Mouse (Mus musculus) fibroblast of lung, adult 2 months (primary cell): ENCODE data around the gene Tph2.
"Not testable (repeated sequence)": the region's sequence is repeated elsewhere in the genome, so short reads cannot be mapped to it uniquely, and the experiment has no call there.

ENCODE experiments used
- DNase-seq: peaks from one replicate; pipeline ENCODE4 v3.0.0-alpha.2; 2011; ENCODE audit warnings: low read depth

Gene Tph2

DNA sequence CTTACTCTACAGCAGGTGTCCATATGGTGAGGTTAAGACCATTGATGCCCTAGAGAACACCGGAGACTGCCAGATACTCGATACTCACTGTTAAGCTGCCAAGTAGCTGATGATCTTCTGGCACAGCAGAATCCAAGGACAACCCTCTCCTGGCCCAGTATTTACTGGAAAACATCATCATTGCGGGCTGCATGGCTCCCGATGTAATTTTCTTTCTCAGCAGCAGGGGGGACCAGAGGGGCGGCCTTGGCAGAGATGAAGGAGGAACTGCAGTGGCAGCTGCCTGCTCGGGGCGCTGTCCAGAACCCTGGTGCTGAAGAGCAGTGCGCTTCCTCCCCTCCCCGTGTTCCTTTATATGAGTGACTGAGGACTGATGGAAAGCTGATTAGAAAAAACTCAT, at the start of gene Tph2:
Gene Tph2, minus strand, starts transcription at position 326 of the 400 bp plus-strand sequence.
- peak; percentile 21 for DNase-seq

DNA sequence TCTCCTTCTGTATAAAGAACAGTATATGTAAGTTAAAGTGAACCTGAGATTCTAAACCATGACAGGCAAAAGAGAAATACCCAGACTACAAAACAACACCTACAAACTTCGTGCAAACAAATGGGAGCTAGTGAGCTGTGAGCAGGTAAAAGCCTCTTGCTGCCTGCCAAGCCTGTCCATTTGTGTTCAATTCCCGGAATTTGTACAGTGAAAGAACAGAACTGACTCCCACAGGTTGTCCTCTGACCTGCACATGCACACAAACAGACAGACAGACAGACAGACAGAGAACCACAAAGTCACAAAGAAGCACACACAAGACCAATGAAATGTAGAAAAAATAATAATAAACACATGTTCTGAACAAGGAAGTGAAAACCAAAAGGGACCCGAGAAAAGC, 49.0 kb upstream of the Tph2 start:
- no peak for DNase-seq

DNA sequence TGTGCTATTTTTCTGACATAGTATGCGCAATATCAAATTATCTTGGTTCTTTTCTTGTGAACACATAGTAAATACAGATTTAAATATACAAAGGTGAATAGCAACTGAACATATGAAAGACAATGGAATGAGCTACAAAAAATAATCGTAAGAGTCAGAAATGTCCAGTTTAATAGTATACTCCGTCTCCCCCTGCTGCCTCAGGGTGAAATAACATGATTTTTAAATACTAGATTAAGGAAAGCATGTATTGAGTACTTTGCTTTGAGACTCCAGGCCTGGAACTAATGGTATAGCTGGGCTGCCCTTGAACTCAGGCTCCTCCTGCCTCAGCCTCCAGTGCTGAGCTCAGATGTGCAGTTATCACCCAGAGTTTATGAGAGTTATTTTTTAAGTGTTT, 47.7 kb upstream of the Tph2 start:
- no peak for DNase-seq

DNA sequence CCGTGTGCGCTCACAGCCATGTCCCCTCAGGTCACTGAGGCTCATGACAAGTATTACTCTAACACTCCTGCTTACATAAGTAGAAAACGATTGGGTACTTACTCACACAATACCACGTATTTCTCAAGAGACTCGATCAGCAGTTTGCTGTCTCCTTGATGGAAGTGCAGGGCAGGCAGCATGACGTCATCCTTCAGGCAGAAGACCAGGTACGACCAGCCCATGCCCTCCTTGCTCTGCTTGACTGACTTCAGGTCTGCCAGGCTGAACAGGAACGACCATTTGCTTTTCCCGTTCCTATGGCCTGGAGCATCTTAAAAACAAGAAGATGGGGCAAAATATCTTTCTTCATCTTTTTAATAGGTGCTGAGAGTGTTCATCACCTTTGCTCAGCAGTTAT, 44.2 kb upstream of the Tph2 start:
- DNase-seq = no peak

DNA sequence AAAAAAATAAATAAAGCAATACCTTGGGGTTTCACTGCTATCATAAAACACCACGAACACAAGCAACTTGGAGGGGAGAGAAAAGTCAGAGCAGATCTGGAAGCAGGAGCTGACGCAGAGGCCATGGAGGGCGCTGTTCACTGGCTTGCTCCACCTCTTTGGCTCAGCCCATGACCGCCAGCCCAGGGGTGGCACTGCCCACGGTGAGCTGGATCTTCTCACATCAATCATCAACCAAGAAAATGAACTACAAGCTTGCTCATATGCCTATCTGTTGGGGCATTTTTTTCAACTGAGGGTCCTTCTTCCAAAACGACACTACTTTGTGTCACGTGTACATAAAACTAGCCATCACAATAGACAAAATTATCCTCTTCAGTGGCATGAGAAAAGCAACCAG, 41.8 kb upstream of the Tph2 start:
- no peak for DNase-seq

DNA sequence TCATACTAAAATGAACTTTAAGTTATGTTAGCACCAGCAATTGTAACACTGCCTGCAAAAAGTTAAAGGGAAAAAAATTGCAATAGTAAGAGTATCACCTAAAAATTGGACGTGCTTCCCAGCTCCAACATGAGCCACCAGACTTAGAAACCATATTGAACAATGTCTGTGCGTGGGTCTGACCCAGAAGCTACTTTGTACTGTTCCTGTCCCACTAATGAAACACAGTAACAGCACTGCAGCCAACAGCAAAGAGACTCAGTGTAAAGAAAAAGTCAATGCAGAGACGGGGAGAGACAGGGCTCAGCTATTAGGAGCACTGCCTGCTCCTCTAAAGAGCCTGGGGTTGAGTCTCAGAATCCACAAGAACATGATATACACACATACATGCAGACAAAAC, 39.0 kb upstream of the Tph2 start:
- DNase-seq = no peak

DNA sequence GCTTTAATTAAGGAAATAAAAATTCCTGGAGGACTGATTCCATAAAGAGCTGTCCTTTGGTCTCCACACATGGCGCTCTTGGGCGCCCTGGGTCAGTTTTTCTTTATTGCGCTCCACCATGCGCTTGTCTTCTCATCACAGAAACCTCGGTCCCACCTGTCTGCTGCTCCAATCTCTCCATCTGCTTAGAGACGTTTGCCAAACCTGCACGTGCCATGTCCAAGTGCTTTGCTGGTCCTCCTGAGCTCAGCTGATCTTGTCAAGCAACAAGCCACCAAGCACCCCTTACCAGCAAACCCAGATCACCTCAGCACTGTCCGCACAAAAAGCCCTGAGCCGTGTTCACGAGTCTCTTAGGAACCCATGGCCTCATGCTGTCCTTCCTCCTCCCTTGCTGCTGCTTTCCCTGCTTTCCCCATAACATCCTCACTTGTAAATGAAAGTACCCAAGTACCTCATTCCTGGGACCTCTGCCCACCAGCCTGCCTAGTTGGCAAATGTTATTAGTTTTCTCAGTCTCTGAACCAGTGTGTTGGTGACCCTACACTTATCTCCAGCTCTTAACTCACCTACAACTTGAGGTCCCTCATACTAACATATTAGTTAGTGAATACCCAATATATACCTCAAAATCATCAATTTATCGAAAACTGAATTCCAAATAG, 28.2 kb upstream of the Tph2 start:
- no peak for DNase-seq

DNA sequence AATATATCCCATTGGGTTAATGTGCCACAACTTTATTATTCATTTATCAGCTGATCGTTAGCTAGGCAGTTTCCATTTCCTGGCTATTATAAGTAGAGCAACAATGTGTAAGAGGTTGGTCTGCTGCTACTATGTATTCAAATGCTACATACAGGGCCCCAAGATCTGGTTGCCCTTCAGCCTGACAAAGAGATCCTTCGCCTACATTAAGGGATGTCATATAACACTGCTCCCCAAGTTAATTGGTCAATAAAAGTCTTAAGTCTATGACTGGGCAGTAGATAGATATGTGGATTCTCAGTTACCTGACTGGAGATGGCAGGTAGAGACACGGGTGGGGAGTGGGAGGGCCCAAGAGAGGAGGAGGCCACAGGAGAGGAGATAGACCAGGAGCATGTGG, 21.0 kb upstream of the Tph2 start:
- no peak for DNase-seq

DNA sequence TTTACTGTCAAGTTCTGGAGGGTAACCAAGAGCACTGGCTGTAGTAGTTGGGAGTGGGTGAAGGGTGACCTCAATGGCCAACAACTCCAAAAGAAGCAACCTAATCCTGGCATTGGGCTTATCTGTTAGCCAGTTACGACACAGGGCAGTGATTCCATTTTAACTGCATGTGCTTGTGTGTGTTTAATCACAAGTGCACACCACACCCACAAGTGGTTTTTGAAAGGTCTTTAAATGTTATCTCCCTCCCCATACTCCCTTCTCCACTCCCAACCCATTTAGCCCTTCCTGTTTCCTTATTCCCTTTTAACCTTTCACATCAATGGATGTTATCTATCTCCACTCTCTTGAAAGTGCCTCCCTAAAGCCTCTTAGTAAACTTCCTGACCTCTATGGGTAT, 20.5 kb upstream of the Tph2 start:
- no peak for DNase-seq

DNA sequence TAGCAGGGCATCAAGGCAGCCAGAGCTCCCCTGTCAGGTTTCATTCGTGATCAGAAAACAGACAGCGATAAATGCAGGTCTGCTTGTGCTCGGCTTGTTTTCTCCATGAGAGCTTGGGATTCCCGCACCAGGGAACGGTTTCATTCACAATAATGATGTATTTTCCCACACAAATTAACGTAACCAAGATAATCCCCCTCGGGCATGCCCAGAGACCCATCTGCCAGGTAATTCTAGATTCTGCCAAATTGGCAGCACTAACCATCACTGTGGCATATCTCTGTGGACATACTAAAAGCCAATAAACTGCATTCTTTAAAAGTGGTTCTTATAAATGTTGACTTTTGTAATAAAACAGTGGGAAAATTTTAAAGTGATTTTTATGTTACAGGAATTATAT, 6.4 kb upstream of the Tph2 start:
- no peak for DNase-seq

DNA sequence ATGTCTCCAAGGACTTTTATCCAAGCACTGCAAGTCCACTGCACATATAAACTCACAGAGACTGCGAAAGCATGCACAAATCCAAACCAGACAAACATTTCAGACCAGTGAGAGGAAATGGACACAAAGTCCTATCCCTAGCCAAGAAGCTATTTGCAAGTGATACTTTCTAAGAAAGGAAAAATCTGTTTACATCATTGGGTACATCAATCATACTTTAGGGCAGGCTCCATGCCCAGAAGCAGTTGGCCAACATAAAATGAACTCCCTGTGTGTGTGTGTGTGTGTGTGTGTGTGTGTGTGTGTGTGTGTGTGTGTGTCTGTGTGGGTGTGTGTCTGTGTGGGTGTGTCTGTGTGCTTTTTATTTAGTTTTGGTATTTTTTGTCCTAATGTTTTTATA, 2.6 kb upstream of the Tph2 start:
- no peak for DNase-seq

DNA sequence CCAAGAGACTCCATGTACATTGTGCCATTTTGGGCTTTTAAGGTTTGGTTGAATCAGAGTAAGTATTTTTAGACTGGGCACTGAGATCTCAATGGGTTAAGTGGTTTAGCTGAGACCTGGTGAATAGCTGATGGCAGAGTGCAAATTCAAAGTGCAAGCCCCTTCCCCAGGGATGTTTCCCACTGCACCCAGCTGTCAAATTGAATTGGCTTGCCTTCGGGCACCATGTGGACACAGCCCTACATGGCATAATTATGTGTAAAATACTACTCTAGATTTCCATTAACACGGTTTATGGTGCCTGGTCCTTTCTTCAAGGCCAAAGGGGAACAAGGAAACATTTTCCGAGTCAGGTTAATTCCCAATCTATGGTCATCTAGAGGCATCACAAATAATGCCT, 3.8 kb downstream of the Tph2 start:
- DNase-seq = no peak

DNA sequence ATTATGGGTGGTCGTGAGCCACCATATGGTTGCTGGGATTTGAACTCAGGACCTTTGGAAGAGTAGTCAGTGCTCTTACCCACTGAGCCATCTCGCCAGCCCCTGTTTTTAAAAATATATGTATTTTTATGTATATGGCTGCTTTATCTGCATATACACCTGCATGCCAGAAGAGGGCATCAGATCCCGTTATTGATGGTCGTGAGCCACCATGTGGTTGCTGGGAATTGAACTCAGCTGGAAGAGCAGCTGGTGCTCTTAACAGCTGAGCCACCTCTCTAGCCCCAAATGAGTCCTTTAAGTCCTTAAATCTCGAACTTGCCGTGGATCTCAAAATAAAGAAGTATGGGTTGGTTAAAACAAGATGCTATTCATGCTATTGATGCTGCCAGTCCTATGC, 6.8 kb downstream of the Tph2 start:
- not testable (repeated sequence) for DNase-seq

DNA sequence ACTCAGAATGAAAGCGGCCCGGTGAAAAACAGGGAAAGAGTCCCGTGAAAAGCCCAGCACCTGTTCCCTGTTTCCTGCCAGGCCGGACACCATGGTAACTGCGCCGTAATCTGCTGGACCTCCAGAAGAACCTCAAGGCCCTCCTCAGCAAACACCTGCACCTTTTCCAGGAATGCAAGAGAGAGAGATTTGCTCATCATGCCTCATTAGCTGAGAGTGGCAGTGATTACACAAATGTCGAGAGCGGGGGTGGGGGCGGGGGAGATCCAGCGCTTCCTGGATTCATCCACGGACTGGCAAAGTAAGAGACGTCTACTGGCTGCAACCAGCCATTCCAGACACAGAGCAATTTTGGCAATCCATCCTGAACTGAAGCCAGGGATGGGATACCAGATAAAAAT, 9.2 kb downstream of the Tph2 start:
- no peak for DNase-seq

DNA sequence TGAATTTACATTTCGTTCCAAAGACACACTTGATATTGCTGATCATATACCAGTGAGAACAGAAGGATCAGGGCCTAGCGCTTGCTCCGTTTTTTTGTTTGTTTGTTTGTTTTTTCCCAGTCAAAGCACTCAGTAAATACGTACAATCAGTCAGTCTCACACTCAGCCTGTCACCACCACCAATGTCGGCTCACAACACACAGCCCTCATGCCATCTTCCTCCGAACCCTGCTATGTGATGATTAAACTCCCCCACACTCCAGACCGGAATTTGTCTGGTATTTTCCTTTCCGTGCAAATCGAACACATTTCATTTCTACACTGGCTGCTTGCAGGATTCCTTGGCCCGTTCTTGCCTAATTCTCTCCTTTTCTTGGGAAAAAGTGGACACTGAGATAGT, 11.5 kb downstream of the Tph2 start:
- no peak for DNase-seq

DNA sequence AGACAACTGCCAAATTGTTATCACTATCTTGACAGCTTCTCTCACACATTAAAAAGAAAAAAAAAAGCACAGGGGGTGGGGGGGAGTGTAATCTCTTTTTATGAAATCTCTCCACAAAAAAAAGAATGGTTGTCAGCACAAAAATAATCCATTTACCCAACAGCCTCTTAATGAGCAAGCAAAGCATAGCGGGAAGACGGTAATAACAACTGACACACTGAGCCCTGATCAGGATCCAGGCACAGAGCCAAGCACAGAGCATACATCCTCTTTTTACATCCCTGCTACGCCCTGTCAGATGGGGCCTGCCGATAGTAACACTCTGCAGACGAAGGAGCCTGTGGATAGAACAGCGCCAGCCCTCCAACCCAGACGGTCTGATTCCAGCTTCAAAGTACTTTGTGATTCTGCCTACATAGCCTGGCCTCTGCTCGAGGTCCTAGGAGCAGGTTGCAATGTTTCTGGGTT, 13.4 kb downstream of the Tph2 start:
- no peak for DNase-seq

DNA sequence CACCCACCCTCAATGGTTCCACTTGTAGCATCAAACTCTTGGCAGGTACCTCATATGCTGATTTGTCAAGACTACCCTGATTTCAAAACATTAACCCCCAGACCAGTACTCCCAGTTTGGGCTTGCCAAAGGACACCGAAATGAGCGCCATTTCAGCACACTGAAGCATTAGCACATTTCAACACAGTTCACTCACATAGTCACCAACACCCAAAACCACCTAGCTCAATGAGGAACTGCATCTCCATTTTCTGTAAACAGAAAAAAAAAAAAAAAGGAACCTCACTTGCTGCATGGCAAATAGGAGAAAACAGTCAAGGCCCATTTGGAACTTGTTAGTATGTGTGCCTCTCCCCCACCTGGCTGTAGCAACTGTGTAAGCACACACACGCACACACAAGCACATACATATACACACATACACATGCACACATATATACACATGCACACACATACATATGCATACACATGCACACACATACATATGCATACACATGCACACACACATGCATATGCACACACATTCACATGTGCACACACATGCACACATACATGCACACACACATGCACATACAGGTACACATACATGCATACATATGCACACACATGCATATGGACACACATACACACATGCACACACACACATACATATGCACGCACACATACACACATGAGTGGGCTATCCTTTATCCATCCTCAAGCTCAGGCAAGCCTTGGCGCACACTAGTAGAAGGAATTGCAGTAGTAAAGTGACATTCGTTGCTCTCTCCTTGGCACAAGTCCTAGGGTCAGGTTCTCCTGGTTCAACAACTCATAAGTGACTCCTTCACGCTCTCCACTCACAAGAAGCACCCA, 14.1 kb downstream of the Tph2 start:
- no peak for DNase-seq

DNA sequence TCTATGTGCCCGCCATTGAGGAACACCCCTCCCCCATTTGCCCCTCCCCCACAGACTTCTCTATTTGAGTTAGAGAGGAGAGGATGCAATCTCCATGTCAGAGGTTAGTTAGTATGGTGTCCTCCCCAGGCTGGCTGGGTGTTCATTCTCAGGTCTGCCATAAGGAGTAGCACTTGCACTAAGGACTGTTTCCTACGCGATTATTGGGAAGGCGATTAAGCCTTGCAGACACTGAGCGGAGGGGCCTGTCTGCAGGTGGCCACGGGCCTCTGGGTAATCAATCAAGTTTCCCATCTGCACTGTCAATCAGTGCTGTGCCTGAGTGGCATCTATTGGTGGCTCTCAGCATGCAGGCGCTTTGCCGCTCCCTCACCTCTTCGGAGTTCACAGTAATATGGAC, 15.4 kb downstream of the Tph2 start:
- no peak for DNase-seq

DNA sequence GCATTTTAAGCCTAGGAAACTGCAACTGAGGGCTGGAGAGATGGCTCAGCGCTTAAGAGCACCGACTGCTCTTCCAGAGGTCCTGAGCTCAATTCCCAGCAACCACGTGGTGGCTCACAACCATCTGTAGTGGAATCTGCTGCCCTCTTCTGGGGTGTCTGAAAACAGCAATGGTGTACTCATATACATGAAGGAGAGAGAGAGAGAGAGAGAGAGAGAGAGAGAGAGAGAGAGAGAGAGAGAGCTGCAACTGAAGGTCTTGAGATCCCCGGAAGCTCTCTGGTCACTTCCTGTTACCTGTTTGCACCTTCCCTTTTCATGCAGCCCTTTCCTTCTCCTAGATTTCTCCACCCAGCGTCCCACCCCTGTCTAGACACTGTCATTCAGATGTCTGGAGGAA, 24.5 kb downstream of the Tph2 start:
- no peak for DNase-seq

DNA sequence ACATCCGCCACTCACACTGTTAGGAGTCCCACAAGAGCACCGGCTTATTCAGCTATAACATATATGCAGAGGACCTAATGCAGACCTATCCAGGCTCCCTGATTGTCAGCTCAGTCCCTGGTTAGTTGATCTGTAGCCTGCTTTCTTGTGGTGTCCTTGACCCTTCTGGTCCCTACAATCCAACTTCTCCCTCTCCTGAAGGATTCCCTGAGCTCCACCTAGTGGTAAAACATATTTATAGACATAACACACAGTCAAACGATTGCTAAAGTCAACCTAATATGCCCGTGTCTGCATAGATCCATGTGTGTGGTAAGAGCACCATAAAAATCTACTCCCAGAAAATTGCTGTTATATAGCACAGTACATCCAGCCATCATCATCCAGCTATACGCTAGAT, 37.5 kb downstream of the Tph2 start:
- peak; percentile 4 for DNase-seq

DNA sequence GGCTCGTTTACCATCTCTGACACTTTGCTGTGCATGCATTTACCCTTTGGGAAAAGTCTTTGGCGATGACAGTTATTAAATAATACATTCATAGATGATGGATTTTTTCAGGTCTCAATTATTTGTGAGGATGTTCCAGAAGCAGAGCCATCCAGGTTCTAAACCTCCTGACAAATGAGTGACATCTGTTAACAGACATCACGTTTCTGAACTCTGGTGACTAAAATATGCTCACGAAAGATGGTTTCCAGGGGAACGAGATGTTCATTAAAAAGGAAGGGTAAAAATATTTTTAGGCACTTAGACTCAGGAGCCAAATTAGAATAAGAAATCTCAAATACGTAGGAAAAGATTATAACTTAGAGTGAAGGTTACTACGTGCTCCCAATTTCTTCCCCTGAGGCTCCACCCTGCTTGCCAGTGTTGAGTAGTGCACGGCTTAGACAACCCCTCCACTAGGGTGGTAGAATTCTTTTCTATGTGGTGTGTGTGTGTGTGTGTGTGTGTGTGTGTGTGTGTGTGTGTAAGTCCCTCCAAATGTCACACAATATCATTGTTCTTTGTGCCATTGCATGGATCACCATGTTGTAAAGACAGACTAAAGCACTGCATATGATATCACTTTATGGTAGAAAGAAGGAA, 38.4 kb downstream of the Tph2 start:
- DNase-seq = no peak

DNA sequence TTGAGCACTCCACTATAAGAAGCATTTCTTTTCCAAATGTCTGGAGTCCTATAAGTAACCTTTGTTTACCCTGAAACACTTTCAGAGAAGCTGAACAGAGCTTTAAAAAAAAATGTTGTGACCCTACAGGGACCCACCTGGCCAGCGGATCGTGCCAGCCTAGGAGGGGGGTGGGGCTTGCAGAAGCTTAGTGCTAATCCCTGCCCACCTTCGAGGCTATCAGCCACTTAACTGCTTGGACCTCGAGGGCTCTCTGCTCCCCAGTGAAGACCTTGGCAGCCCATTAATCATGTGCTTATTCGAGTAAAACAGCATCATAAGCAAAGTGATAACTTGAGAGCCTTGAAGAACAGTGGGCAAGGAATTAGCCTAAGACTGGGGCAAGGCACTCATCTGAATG, 40.3 kb downstream of the Tph2 start:
- DNase-seq = no peak

DNA sequence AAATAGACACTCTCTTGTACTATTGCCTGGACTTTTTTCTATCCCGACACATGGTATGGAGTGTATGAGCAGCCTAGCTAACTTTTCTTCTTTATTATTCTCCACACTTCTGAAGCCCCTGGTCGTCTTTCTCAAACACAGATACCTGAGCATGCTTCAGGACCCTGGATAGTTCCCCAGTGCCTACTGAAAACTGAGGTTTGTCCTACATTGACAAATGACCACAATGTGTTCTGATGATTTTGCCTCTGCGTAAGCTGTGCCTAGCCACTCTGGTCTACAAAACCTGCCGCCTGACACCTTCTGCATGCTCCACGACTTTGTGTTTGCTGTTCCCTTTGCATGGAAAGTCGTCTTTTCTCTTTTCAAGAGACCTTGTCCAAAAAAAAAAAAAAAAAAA, 41.2 kb downstream of the Tph2 start:
- DNase-seq = no peak
